ENCODE assay signal across 10 mouse cellular contexts in the genomic region with DNA sequence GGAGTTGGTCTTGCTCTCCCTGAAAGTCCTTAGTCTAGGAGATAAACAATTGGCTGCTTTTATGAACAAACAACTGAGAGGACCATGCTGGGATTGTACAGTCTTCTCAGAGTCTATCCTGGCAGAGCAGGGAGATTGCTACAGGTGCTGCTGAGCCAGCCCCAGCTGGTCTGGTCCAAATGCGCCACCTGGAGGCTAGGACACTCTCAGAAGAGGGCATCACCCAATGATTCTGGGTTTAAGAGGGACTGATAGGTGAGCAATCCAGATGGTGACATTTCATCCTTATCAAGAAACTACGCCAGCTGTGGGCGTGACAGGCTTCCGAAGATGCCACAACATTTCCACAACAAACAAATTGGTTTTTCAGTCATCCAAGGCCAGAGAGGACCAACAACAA. TPM values are rescaled to one million over a fixed set of nuclear protein-coding genes. Genes with fewer than 3 reads are reported as not detected.
DNase-seq lines count a peak whose midpoint lies in the region; ATAC-seq and TF ChIP-seq lines count a peak whose summit lies in the region.
"Had no signal": no experiment of that assay in that cellular context is flagged by ENCODE, and none has a peak within 500 bp of the region (broad histone marks: within the 10 kb centered on the region; RNA-seq: fewer than 3 reads in every experiment).

No protein-coding gene starts in this region.

- H3K4me3 ChIP-seq in kidney, postnatal 0 days (replicated peaks; ENCODE audit: low read depth, low read length) = no peak overlapping the region
- H3K4me3 ChIP-seq in liver, embryonic 12.5 days = no peak overlapping the region
- H3K4me3 ChIP-seq: embryonic facial prominence, embryonic 12.5 days; neural tube, embryonic 13.5 days had no signal

- H3K27ac ChIP-seq in kidney, postnatal 0 days = no peak overlapping the region
- H3K27ac ChIP-seq in liver, embryonic 12.5 days = peak overlapping the region; percentile 49; the same call in 1 of the 2 replicates
- H3K27ac ChIP-seq: embryonic facial prominence, embryonic 12.5 days; neural tube, embryonic 13.5 days had no signal

- peak; percentile 88 for TF ChIP-seq CTCF in kidney, postnatal 0 days (IDR thresholded peaks at IDR 0.05; ENCODE audit: low read depth)

- no peak overlapping the region for H3K9ac ChIP-seq in kidney, postnatal 0 days (ENCODE audit: low read depth, low read length)
- no peak overlapping the region for H3K9ac ChIP-seq in liver, embryonic 12.5 days
- H3K9ac ChIP-seq: embryonic facial prominence, embryonic 12.5 days; neural tube, embryonic 13.5 days had no signal

- 39% methylated on average over 4 of the region's 4 CpGs for WGBS in kidney, postnatal 0 days
- 19% methylated on average over 4 of the region's 4 CpGs for WGBS in liver, embryonic 12.5 days (ENCODE audit: insufficient replicate concordance)

- no peaks in the 10 kb centered on the region for H3K9me3 ChIP-seq in kidney, postnatal 0 days (replicated peaks; ENCODE audit: low read length)
- no peaks in the 10 kb centered on the region for H3K9me3 ChIP-seq in liver, embryonic 12.5 days (replicated peaks)
- H3K9me3 ChIP-seq: embryonic facial prominence, embryonic 12.5 days; neural tube, embryonic 13.5 days had no signal

- no peaks in the 10 kb centered on the region for H3K27me3 ChIP-seq in kidney, postnatal 0 days (ENCODE audit: insufficient read depth, low read length)
- H3K27me3 ChIP-seq in liver, embryonic 12.5 days (replicated peaks) = no peaks in the 10 kb centered on the region
- H3K27me3 ChIP-seq: embryonic facial prominence, embryonic 12.5 days; neural tube, embryonic 13.5 days had no signal

- peak; percentile 50 to 68 for DNase-seq in urinary bladder, adult 18-20 months (ENCODE audit: low spot score in 2 of 2)
- no peak for DNase-seq in urinary bladder, postnatal 10 days (ENCODE audit: low spot score)
- DNase-seq in cerebellum, postnatal 36 days = peak; percentile 62 to 66
- peak; percentile 50 for DNase-seq in gastrocnemius, postnatal 10 days
- DNase-seq in kidney, postnatal 0 days (ENCODE audit: low spot score) = peak; percentile 76
- DNase-seq in testis, postnatal 10 days (ENCODE audit: low spot score) = peak; percentile 83

- no peak for ATAC-seq in kidney, postnatal 0 days (replicated peaks; ENCODE audit: low FRiP score, low read depth)
- ATAC-seq in liver, embryonic 12.5 days = peak; percentile 86
- ATAC-seq in neutrophil, adult 5-6 weeks (ENCODE audit: extremely low read depth, insufficient number of reproducible peaks, low FRiP score, poor library complexity, severe bottlenecking) = 0 out of 2 replicates have a peak, but pooled peaks have one; percentile 36

- no peak overlapping the region for H3K4me2 ChIP-seq in kidney, postnatal 0 days (ENCODE audit: low read length)
- H3K4me2 ChIP-seq in liver, embryonic 12.5 days = peak overlapping the region; percentile 9; the same call in 1 of the 2 replicates
- H3K4me2 ChIP-seq: embryonic facial prominence, embryonic 12.5 days; neural tube, embryonic 13.5 days had no signal

- H3K4me1 ChIP-seq in kidney, postnatal 0 days (replicated peaks; ENCODE audit: insufficient read depth, low read length) = no peaks in the 10 kb centered on the region
- H3K4me1 ChIP-seq in liver, embryonic 12.5 days = peaks cover 52% of the 10 kb centered on the region
- H3K4me1 ChIP-seq: embryonic facial prominence, embryonic 12.5 days; neural tube, embryonic 13.5 days had no signal

- H3K36me3 ChIP-seq in kidney, postnatal 0 days (ENCODE audit: insufficient read depth, low read length) = no peaks in the 10 kb centered on the region
- H3K36me3 ChIP-seq in liver, embryonic 12.5 days = no peaks in the 10 kb centered on the region
- H3K36me3 ChIP-seq: embryonic facial prominence, embryonic 12.5 days; neural tube, embryonic 13.5 days had no signal

RNA-seq across cellular contexts. Expression of gene Smarca5, which starts 51.2 kb away (rescaled TPM):
- total RNA-seq in gastrocnemius, postnatal 10 days (2021) = 10 to 100 TPM; 33.0 to 36.1 TPM
- 54.8 and 59.3 TPM in 2 replicates for polyA plus RNA-seq in kidney, postnatal 0 days (2015; fragmentation: Nextera tagmentation; extraction: Ambion mirVana)
- 98.2 and 104 TPM in 2 replicates for polyA plus RNA-seq in liver, embryonic 12.5 days (2016; fragmentation: Nextera tagmentation; extraction: Ambion mirVana)
- 141 and 148 TPM in 2 replicates for total RNA-seq in neutrophil, adult 5-6 weeks (2017)
